Mouse (Mus musculus) kidney, adult 2 months (tissue): ENCODE results near the gene Smok3a.

ENCODE experiments used
- CTCF ChIP-seq: fragments of 200-500 bp; conservative IDR thresholded peaks from 2 replicates; pipeline ENCODE4 v1.5.1; 2011; ENCODE audit warnings: low read depth, mild to moderate bottlenecking, control low read depth, low read length, moderate library complexity, mixed read lengths; ENCODE audit not compliant: insufficient read depth, insufficient read length
- POLR2A ChIP-seq: fragments of 200-500 bp; IDR thresholded peaks from one replicate; pipeline ENCODE4 v1.6.1; 2011; ENCODE audit warnings: low read depth, low read length, control low read depth

GRCm38 (mm10) chr5:138009437-138009836, 11.6 kb upstream of the Smok3a start:
- TF ChIP-seq POLR2A (no peak), CTCF (no peak)
